ENCODE assay signal across 24 mouse cellular contexts in genomic region chr4:122939048-122939796, GRCm38 (mm10).
"Had no signal": no experiment of that assay in that cellular context is flagged by ENCODE, and none has a peak within 500 bp of the region (broad histone marks: within the 10 kb centered on the region; RNA-seq: fewer than 3 reads in every experiment).

No protein-coding gene starts in this region.

- H3K9me3 ChIP-seq: limb, embryonic 10.5 days; limb, embryonic 13.5 days; liver, embryonic 12.5 days; liver, embryonic 15.5 days; lung, embryonic 15.5 days; megakaryocyte, embryonic 14.5 days; midbrain, embryonic 10.5 days; midbrain, embryonic 13.5 days; neural tube, embryonic 12.5 days; neural tube, embryonic 15.5 days had no signal

- DNase-seq: kidney, adult 9 months; kidney, postnatal 14 days; kidney, postnatal 4 days; layer of hippocampus, adult 9-11 months; liver; lung, adult 18-20 months; lung, postnatal 10 days; lung, postnatal 36 days; right cerebral cortex, adult 18-20 months; right cerebral cortex, postnatal 25 days; spleen, adult 18-20 months; thymus, adult 18-20 months; thymus, postnatal 4 days had no signal

- H3K36me3 ChIP-seq: limb, embryonic 13.5 days; liver, embryonic 12.5 days; liver, embryonic 15.5 days; lung, embryonic 15.5 days; midbrain, embryonic 13.5 days; neural tube, embryonic 12.5 days; neural tube, embryonic 15.5 days had no signal

- H3K4me1 ChIP-seq: limb, embryonic 10.5 days; limb, embryonic 13.5 days; liver, embryonic 12.5 days; liver, embryonic 15.5 days; lung, embryonic 15.5 days; midbrain, embryonic 10.5 days; midbrain, embryonic 13.5 days; neural tube, embryonic 12.5 days; neural tube, embryonic 15.5 days had no signal

- ATAC-seq: liver, embryonic 12.5 days; midbrain, embryonic 13.5 days had no signal

- H3K4me3 ChIP-seq: layer of hippocampus, adult 2 months; limb, embryonic 10.5 days; limb, embryonic 13.5 days; liver, embryonic 12.5 days; liver, embryonic 15.5 days; lung, embryonic 15.5 days; megakaryocyte, embryonic 14.5 days; midbrain, embryonic 10.5 days; midbrain, embryonic 13.5 days; neural tube, embryonic 12.5 days; neural tube, embryonic 15.5 days had no signal

- H3K9ac ChIP-seq: limb, embryonic 13.5 days; liver, embryonic 12.5 days; liver, embryonic 15.5 days; lung, embryonic 15.5 days; midbrain, embryonic 13.5 days; neural tube, embryonic 12.5 days; neural tube, embryonic 15.5 days had no signal

- H3K27ac ChIP-seq: limb, embryonic 10.5 days; limb, embryonic 13.5 days; liver, embryonic 12.5 days; liver, embryonic 15.5 days; lung, embryonic 15.5 days; midbrain, embryonic 10.5 days; midbrain, embryonic 13.5 days; neural tube, embryonic 12.5 days; neural tube, embryonic 15.5 days had no signal

- H3K27me3 ChIP-seq: limb, embryonic 13.5 days; megakaryocyte, embryonic 14.5 days; midbrain, embryonic 13.5 days; neural tube, embryonic 12.5 days; neural tube, embryonic 15.5 days had no signal

- H3K4me2 ChIP-seq: limb, embryonic 13.5 days; liver, embryonic 12.5 days; liver, embryonic 15.5 days; lung, embryonic 15.5 days; midbrain, embryonic 13.5 days; neural tube, embryonic 12.5 days; neural tube, embryonic 15.5 days had no signal
